ENCODE assay signal across 8 mouse cellular contexts in the genomic region with DNA sequence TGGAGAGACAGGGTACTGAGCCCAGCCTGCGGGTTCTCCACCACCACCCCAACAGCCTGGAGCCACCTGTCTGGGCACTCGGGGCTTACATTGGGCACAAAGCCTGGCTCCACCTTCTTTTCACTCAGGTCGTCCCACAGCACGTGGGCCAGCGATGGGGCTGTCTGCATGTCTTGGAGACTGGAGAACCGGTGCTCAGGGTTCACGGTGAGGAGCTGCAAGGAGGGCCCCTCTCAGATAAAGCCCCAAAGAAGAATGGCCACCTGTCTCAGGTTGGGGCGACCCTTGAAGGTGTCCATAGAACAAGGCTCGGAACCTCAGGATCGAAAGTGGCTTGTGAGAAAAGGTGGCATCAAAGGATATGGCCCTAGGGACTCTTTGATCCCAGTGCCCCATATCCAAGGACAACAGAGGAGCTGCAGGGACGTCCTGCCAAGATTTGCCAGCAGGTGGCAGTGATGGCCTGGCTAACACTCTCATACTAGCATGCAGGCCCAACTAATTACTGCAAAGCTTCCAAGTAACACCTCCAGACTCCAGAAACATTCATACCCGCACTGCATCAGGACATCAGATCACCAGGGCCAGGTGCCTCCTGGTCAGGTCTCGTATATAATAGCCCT. TPM values are rescaled to one million over a fixed set of nuclear protein-coding genes. Genes with fewer than 3 reads are reported as not detected.
DNase-seq lines count a peak whose midpoint lies in the region; ATAC-seq lines count a peak whose summit lies in the region.

No protein-coding gene starts in this region.

- 0 out of 2 replicates have a peak, but pooled peaks have one; percentile 52 for ATAC-seq in embryonic facial prominence, embryonic 12.5 days (ENCODE audit: insufficient number of reproducible peaks, insufficient read depth, low FRiP score, low TSS enrichment)
- peak; percentile 31; the same call in 1 of the 2 replicates for ATAC-seq in limb, embryonic 11.5 days (ENCODE audit: insufficient number of reproducible peaks, low FRiP score, low TSS enrichment, low read depth)

- H3K4me1 ChIP-seq in embryonic facial prominence, embryonic 12.5 days, result no peaks in the 10 kb centered on the region
- H3K4me1 ChIP-seq in limb, embryonic 11.5 days (ENCODE audit: control insufficient read depth, insufficient read depth, low read length), result no peaks in the 10 kb centered on the region

- peak; percentile 55 for DNase-seq in A20 (ENCODE audit: low read depth, low spot score)
- peak; percentile 88 to 89 for DNase-seq in adrenal gland, postnatal 36 days
- DNase-seq in heart, adult 8-10 months (ENCODE audit: low spot score), result peak; percentile 83
- peak; percentile 70 to 90 for DNase-seq in kidney, adult 8-10 months
- DNase-seq in limb, embryonic 11.5 days (ENCODE audit: low spot score), result peak; percentile 90
- peak; percentile 83 for DNase-seq in neural tube, embryonic 10.5 days (ENCODE audit: extremely low spot score, low spot score)
- peak; percentile 37 for DNase-seq in splenic B cell, adult 2 months (ENCODE audit: low read depth, low spot score)

- H3K27ac ChIP-seq in embryonic facial prominence, embryonic 12.5 days, result no peak overlapping the region
- H3K27ac ChIP-seq in limb, embryonic 11.5 days (replicated peaks; ENCODE audit: low read depth, low read length), result no peak overlapping the region

- H3K36me3 ChIP-seq in embryonic facial prominence, embryonic 12.5 days, result no peaks in the 10 kb centered on the region
- no peaks in the 10 kb centered on the region for H3K36me3 ChIP-seq in limb, embryonic 11.5 days (ENCODE audit: control insufficient read depth, insufficient read depth, low read length)
- no peaks in the 10 kb centered on the region for H3K36me3 ChIP-seq in splenic B cell, adult 2 months (ENCODE audit: control insufficient read depth, insufficient read depth, low read length, poor library complexity, severe bottlenecking)

- no peak overlapping the region for H3K9ac ChIP-seq in embryonic facial prominence, embryonic 12.5 days
- H3K9ac ChIP-seq in limb, embryonic 11.5 days (ENCODE audit: low read length), result no peak overlapping the region

- no peak overlapping the region for H3K4me3 ChIP-seq in embryonic facial prominence, embryonic 12.5 days
- no peak overlapping the region for H3K4me3 ChIP-seq in limb, embryonic 11.5 days (ENCODE audit: low read depth, low read length)

- H3K9me3 ChIP-seq in embryonic facial prominence, embryonic 12.5 days, result no peaks in the 10 kb centered on the region
- no peaks in the 10 kb centered on the region for H3K9me3 ChIP-seq in limb, embryonic 11.5 days (ENCODE audit: control insufficient read depth, low read length)

- H3K27me3 ChIP-seq in embryonic facial prominence, embryonic 12.5 days, result no peaks in the 10 kb centered on the region
- H3K27me3 ChIP-seq in limb, embryonic 11.5 days (ENCODE audit: control insufficient read depth, insufficient read depth, low read length), result no peaks in the 10 kb centered on the region
- no peaks in the 10 kb centered on the region for H3K27me3 ChIP-seq in splenic B cell, adult 2 months (ENCODE audit: control insufficient read depth, insufficient read depth, low read length, poor library complexity, severe bottlenecking)

- WGBS in embryonic facial prominence, embryonic 12.5 days, result 43% methylated on average over 13 of the region's 13 CpGs
- WGBS in limb, embryonic 11.5 days, result 46% methylated on average over 13 of the region's 13 CpGs

- no peak overlapping the region for H3K4me2 ChIP-seq in embryonic facial prominence, embryonic 12.5 days (replicated peaks)
- H3K4me2 ChIP-seq in limb, embryonic 11.5 days (ENCODE audit: low read depth, severe bottlenecking), result no peak overlapping the region

RNA-seq across cellular contexts. Expression of a gene that starts 33.5 kb away (rescaled TPM):
- total RNA-seq in adrenal gland, postnatal 36 days (2021), result 1 to 10 TPM in 1 of 2 experiments, under 1 TPM in 1; 0.83 to 2.2 TPM
- polyA plus RNA-seq in embryonic facial prominence, embryonic 12.5 days (2016; fragmentation: Nextera tagmentation; extraction: Ambion mirVana), result 52.8 and 62.3 TPM in 2 replicates
- total RNA-seq in heart, adult 8-10 months (2022), result 1 to 10 TPM; 4.1 to 6.3 (median 4.9) TPM
- 31.0 and 32.8 TPM in 2 replicates for polyA plus RNA-seq in limb, embryonic 11.5 days (2014; fragmentation: Nextera tagmentation; extraction: Ambion mirVana)

Comparison
In these comparisons a context has a peak if more than half of its experiments do, and no peak if none do; other contexts are left out.
1. DNase-seq: peak in every context shown above with its lines; median percentile 90 in limb, embryonic 11.5 days; 88 in adrenal gland, postnatal 36 days; 83 in heart, adult 8-10 months; 83 in neural tube, embryonic 10.5 days; 80 in kidney, adult 8-10 months; 55 in A20; 37 in splenic B cell, adult 2 months.